Mouse (Mus musculus): ENCODE measurements around the gene Slit1. TPM values are rescaled to one million over a fixed set of nuclear protein-coding genes. Genes with fewer than 3 reads are reported as not detected.

The Slit1 gene
- polyA plus RNA-seq, 1 experiment from 2014 or later = 1.0 TPM

- 55% methylated on average over 9 of the region's 9 CpGs for WGBS
- no peak for ATAC-seq (replicated peaks; ENCODE audit: low FRiP score, low TSS enrichment, low read depth)
- Histone ChIP-seq H3K4me1 (replicated peaks; ENCODE audit: control insufficient read depth, insufficient read depth, low read length) (0 out of 2 replicates have a peak, but pooled peaks cover 8% of the 10 kb centered on the region), H3K4me2 (ENCODE audit: low read length) (no peak overlapping the region), H3K4me3 (ENCODE audit: low read depth, low read length) (no peak overlapping the region), H3K9ac (ENCODE audit: low read length) (no peak overlapping the region), H3K36me3 (ENCODE audit: control insufficient read depth, insufficient read depth, low read length) (no peaks in the 10 kb centered on the region), H3K27me3 (replicated peaks; ENCODE audit: control insufficient read depth, insufficient read depth, low read length) (no peaks in the 10 kb centered on the region), H3K27ac (ENCODE audit: low read depth) (no peak overlapping the region), H3K9me3 (ENCODE audit: control insufficient read depth, low read length) (no peaks in the 10 kb centered on the region)
- no peak for DNase-seq (ENCODE audit: low spot score)
Observed at GRCm38 (mm10) chr19:41714431-41714917, 29.0 kb downstream of the Slit1 start.

GRCm38 (mm10) chr19:41712829-41713228 lies 30.6 kb downstream of the Slit1 start:
- 80% methylated on average over 8 of the region's 8 CpGs for WGBS
- no peaks in the 10 kb centered on the region for H3K27me3 ChIP-seq (replicated peaks; ENCODE audit: control insufficient read depth, insufficient read depth, low read length)
- no peak overlapping the region for H3K27ac ChIP-seq (ENCODE audit: low read depth)
- DNase-seq (ENCODE audit: low spot score) (no peak), ATAC-seq (replicated peaks; ENCODE audit: low FRiP score, low TSS enrichment, low read depth) (no peak)
- H3K4me1 ChIP-seq (replicated peaks; ENCODE audit: control insufficient read depth, insufficient read depth, low read length) = 0 out of 2 replicates have a peak, but pooled peaks cover 8% of the 10 kb centered on the region
- H3K4me3 ChIP-seq (ENCODE audit: low read depth, low read length) = no peak overlapping the region
- H3K9me3 ChIP-seq (ENCODE audit: control insufficient read depth, low read length) = no peaks in the 10 kb centered on the region
- H3K36me3 ChIP-seq (ENCODE audit: control insufficient read depth, insufficient read depth, low read length) = no peaks in the 10 kb centered on the region
- no peak overlapping the region for H3K9ac ChIP-seq (ENCODE audit: low read length)
- H3K4me2 ChIP-seq (ENCODE audit: low read length) = no peak overlapping the region

GRCm38 (mm10) chr19:41711665-41712064 lies 31.8 kb downstream of the Slit1 start:
- H3K27ac ChIP-seq (ENCODE audit: low read depth) = no peak overlapping the region
- DNase-seq (ENCODE audit: low spot score) = no peak
- H3K4me3 ChIP-seq (ENCODE audit: low read depth, low read length) = no peak overlapping the region
- H3K27me3 ChIP-seq (replicated peaks; ENCODE audit: control insufficient read depth, insufficient read depth, low read length) = no peaks in the 10 kb centered on the region
- H3K9me3 ChIP-seq (ENCODE audit: control insufficient read depth, low read length) = no peaks in the 10 kb centered on the region
- H3K36me3 ChIP-seq (ENCODE audit: control insufficient read depth, insufficient read depth, low read length) = no peaks in the 10 kb centered on the region
- 0 out of 2 replicates have a peak, but pooled peaks cover 11% of the 10 kb centered on the region for H3K4me1 ChIP-seq (replicated peaks; ENCODE audit: control insufficient read depth, insufficient read depth, low read length)
- H3K9ac ChIP-seq (ENCODE audit: low read length) = no peak overlapping the region
- ATAC-seq (replicated peaks; ENCODE audit: low FRiP score, low TSS enrichment, low read depth) = no peak
- no peak overlapping the region for H3K4me2 ChIP-seq (ENCODE audit: low read length)
- WGBS = 88% methylated on average over 9 of the region's 9 CpGs

GRCm38 (mm10) chr19:41709497-41710165 lies 33.8 kb downstream of the Slit1 start:
- H3K4me3 ChIP-seq (ENCODE audit: low read depth, low read length) = no peak overlapping the region
- H3K9me3 ChIP-seq (ENCODE audit: control insufficient read depth, low read length) = no peaks in the 10 kb centered on the region
- ATAC-seq (replicated peaks; ENCODE audit: low FRiP score, low TSS enrichment, low read depth) = no peak
- no peak overlapping the region for H3K27ac ChIP-seq (ENCODE audit: low read depth)
- H3K27me3 ChIP-seq (replicated peaks; ENCODE audit: control insufficient read depth, insufficient read depth, low read length) = no peaks in the 10 kb centered on the region
- 0 out of 2 replicates have a peak, but pooled peaks cover 4% of the 10 kb centered on the region for H3K4me1 ChIP-seq (replicated peaks; ENCODE audit: control insufficient read depth, insufficient read depth, low read length)
- H3K9ac ChIP-seq (ENCODE audit: low read length) = no peak overlapping the region
- no peak overlapping the region for H3K4me2 ChIP-seq (ENCODE audit: low read length)
- WGBS = 72% methylated on average over 12 of the region's 12 CpGs
- DNase-seq (ENCODE audit: low spot score) = no peak
- H3K36me3 ChIP-seq (ENCODE audit: control insufficient read depth, insufficient read depth, low read length) = no peaks in the 10 kb centered on the region

- ATAC-seq (replicated peaks; ENCODE audit: low FRiP score, low TSS enrichment, low read depth) = no peak
- Histone ChIP-seq H3K9ac (ENCODE audit: low read length) (no peak overlapping the region), H3K4me1 (replicated peaks; ENCODE audit: control insufficient read depth, insufficient read depth, low read length) (0 out of 2 replicates have a peak, but pooled peaks cover 4% of the 10 kb centered on the region), H3K36me3 (ENCODE audit: control insufficient read depth, insufficient read depth, low read length) (no peaks in the 10 kb centered on the region), H3K27ac (ENCODE audit: low read depth) (no peak overlapping the region), H3K4me3 (ENCODE audit: low read depth, low read length) (no peak overlapping the region), H3K9me3 (ENCODE audit: control insufficient read depth, low read length) (no peaks in the 10 kb centered on the region), H3K4me2 (ENCODE audit: low read length) (no peak overlapping the region), H3K27me3 (replicated peaks; ENCODE audit: control insufficient read depth, insufficient read depth, low read length) (no peaks in the 10 kb centered on the region)
- 40% methylated on average over 12 of the region's 12 CpGs for WGBS
- DNase-seq (ENCODE audit: low spot score) = no peak
Observed at GRCm38 (mm10) chr19:41707850-41708249, 35.6 kb downstream of the Slit1 start.

- no peaks in the 10 kb centered on the region for H3K27me3 ChIP-seq (replicated peaks; ENCODE audit: control insufficient read depth, insufficient read depth, low read length)
- no peak for ATAC-seq (replicated peaks; ENCODE audit: low FRiP score, low TSS enrichment, low read depth)
Observed at GRCm38 (mm10) chr19:41706094-41706828, 37.2 kb downstream of the Slit1 start.

GRCm38 (mm10) chr19:41705416-41705815 lies 38.0 kb downstream of the Slit1 start:
- Histone ChIP-seq H3K4me2 (ENCODE audit: low read length) (no peak overlapping the region), H3K9me3 (ENCODE audit: control insufficient read depth, low read length) (no peaks in the 10 kb centered on the region), H3K4me3 (ENCODE audit: low read depth, low read length) (no peak overlapping the region), H3K36me3 (ENCODE audit: control insufficient read depth, insufficient read depth, low read length) (no peaks in the 10 kb centered on the region), H3K27ac (ENCODE audit: low read depth) (no peak overlapping the region), H3K27me3 (replicated peaks; ENCODE audit: control insufficient read depth, insufficient read depth, low read length) (no peaks in the 10 kb centered on the region), H3K4me1 (replicated peaks; ENCODE audit: control insufficient read depth, insufficient read depth, low read length) (0 out of 2 replicates have a peak, but pooled peaks cover 4% of the 10 kb centered on the region), H3K9ac (ENCODE audit: low read length) (no peak overlapping the region)
- DNase-seq (ENCODE audit: low spot score) = no peak
- WGBS = 53% methylated on average over 12 of the region's 12 CpGs
- no peak for ATAC-seq (replicated peaks; ENCODE audit: low FRiP score, low TSS enrichment, low read depth)

More at GRCm38 (mm10) chr19:41706094-41706828, 37.2 kb downstream of the Slit1 start:
- Histone ChIP-seq H3K4me1 (replicated peaks; ENCODE audit: control insufficient read depth, insufficient read depth, low read length) (0 out of 2 replicates have a peak, but pooled peaks cover 4% of the 10 kb centered on the region), H3K4me3 (ENCODE audit: low read depth, low read length) (no peak overlapping the region), H3K27ac (ENCODE audit: low read depth) (no peak overlapping the region), H3K9me3 (ENCODE audit: control insufficient read depth, low read length) (no peaks in the 10 kb centered on the region), H3K36me3 (ENCODE audit: control insufficient read depth, insufficient read depth, low read length) (no peaks in the 10 kb centered on the region), H3K9ac (ENCODE audit: low read length) (no peak overlapping the region), H3K4me2 (ENCODE audit: low read length) (no peak overlapping the region)
- WGBS = 66% methylated on average over 17 of the region's 17 CpGs
- no peak for DNase-seq (ENCODE audit: low spot score)

GRCm38 (mm10) chr19:41702638-41703037 lies 40.8 kb downstream of the Slit1 start:
- whole genome bisulfite sequencing = 76% methylated on average over 6 of the region's 6 CpGs
- DNase-seq (ENCODE audit: low spot score) (no peak), ATAC-seq (replicated peaks; ENCODE audit: low FRiP score, low TSS enrichment, low read depth) (no peak)
- Histone ChIP-seq H3K9me3 (ENCODE audit: control insufficient read depth, low read length) (no peaks in the 10 kb centered on the region), H3K27ac (ENCODE audit: low read depth) (no peak overlapping the region), H3K4me2 (ENCODE audit: low read length) (no peak overlapping the region), H3K4me3 (ENCODE audit: low read depth, low read length) (no peak overlapping the region), H3K36me3 (ENCODE audit: control insufficient read depth, insufficient read depth, low read length) (no peaks in the 10 kb centered on the region), H3K4me1 (replicated peaks; ENCODE audit: control insufficient read depth, insufficient read depth, low read length) (0 out of 2 replicates have a peak, but pooled peaks cover 4% of the 10 kb centered on the region), H3K9ac (ENCODE audit: low read length) (no peak overlapping the region), H3K27me3 (replicated peaks; ENCODE audit: control insufficient read depth, insufficient read depth, low read length) (no peaks in the 10 kb centered on the region)
